Mouse (Mus musculus) heart, adult 2 months (tissue): ENCODE results near the gene Lman2.

Source experiments
- CTCF ChIP-seq: fragments of 200-600 bp; IDR thresholded peaks from 2 replicates; pipeline ENCODE4 v1.8.1; 2022; ENCODE audit warnings: antibody characterized with exemption, mild to moderate bottlenecking, moderate library complexity
- EP300 ChIP-seq: fragments of 200-500 bp; IDR thresholded peaks from 2 replicates; pipeline ENCODE4 v1.6.1; 2011; ENCODE audit warnings: low read depth, low read length, control low read depth; ENCODE audit not compliant: insufficient read depth
- POLR2A ChIP-seq: fragments of 200-500 bp; IDR thresholded peaks from 2 replicates; pipeline ENCODE4 v1.6.1; 2011; ENCODE audit warnings: mild to moderate bottlenecking, low read depth, low read length, control low read depth; ENCODE audit not compliant: insufficient read depth

GRCm38 (mm10) chr13:55371740-55372139, 9.2 kb upstream of the Lman2 start:
- TF ChIP-seq CTCF (no peak), POLR2A (no peak), EP300 (no peak)
